Mouse (Mus musculus): Measurements from ENCODE around the gene Shisal2b. TPM values are rescaled to one million over a fixed set of nuclear protein-coding genes. Genes with fewer than 3 reads are reported as not detected.

The Shisal2b gene
- total RNA-seq, 2 experiments from 2014 or later = 0.62 TPM; not detected in 1

DNA sequence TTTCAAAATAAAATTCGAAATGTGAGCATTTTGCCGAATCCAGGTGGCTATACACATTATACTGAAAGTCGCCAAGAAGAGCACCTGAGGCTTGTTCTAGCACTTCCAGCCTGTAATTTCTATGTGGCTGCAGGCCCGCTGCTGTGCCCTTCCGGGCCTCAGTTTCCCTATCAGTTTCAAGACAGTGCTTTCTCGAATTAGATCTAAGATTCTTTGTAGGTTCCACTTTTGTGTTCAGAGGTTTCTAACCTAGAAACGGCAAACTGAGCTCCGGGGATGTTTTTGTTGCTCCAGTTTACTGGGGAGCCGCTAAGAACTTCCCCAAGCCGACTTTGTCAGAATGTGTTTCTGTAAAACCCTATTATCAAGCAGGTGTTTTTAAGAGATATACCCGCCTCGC lies 46.0 kb downstream of the Shisal2b start:
- DNase-seq = peak; percentile 13 to 34
- intact Hi-C loops (cut with DNase I) = loop anchor here (5.0 kb wide), 1 partner anchor 405 kb away; no protein-coding TSS in a partner anchor

DNA sequence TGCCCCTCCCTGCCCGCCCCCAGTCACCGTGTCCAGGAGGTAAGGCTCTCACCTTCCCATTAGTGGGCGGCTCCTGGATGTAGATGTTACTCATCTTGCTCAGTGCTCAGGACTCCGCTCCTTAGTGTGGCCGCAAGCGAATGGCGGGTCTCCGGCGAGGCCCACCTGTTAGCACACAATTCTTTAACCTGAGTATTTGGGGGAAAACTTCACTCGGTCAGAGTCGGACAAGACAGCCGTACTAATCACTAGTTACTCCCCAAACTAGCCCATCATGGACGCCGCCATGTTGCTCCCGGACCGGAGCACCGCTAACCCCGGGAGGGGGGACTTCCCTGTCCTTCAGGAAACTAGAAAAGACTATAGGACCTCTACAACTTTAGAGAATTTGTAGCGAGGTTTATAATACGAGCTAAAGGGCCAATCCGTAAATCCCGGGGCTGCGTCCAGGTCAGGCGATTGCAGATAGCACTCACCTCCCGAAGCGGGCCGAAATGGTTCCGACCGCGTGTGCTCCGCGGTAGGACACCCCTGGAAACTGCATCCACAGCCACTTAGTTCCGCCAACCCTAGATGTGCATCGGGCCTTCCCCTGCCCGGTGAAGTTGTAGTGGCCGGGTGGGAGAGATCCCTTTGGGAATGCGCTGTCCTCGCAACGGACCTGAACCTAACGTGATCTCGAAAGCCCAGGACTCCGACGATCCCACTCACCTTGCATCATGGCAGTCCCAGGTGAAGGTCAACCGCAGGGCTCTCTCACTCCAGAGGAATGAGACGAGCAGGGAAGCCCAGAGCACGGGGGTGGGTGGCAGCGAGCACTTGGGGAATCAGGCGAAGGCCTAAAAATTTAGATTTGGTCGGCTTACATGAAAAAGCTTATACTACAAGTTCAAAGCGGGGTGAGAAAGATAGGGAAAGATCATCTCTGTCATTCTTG lies 46.8 kb downstream of the Shisal2b start, which contains the start of gene Cwc27:
Cwc27 (minus strand) TSS at position 508 of the 937 bp plus-strand sequence.
- intact Hi-C loops (cut with DNase I) = loop anchor here (5.0 kb wide), 1 partner anchor 405 kb away; no protein-coding TSS in a partner anchor
- peak; percentile 89 for DNase-seq

DNA sequence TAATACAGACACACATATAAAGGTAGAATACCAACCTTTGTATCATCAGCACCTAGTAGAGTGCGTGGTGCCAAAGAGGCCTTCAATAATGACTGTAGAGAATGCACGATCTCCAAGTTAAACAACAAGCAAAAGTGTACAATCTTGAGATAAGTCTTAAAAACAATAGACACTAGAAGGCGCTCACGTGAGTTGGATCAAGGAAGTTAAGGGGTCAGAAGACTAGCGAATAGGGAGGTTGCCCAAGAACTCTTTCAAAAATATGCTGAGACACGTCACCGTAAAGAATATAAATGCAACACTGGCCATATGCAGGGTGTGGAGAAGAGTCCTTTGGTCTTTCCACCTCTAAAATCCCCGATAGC lies 47.4 kb downstream of the Shisal2b start:
- DNase-seq = peak in 1 of 2 experiments; percentile 27
- intact Hi-C loops (cut with DNase I) = loop anchor here (5.0 kb wide), 1 partner anchor 406 kb away; no protein-coding TSS in a partner anchor

DNA sequence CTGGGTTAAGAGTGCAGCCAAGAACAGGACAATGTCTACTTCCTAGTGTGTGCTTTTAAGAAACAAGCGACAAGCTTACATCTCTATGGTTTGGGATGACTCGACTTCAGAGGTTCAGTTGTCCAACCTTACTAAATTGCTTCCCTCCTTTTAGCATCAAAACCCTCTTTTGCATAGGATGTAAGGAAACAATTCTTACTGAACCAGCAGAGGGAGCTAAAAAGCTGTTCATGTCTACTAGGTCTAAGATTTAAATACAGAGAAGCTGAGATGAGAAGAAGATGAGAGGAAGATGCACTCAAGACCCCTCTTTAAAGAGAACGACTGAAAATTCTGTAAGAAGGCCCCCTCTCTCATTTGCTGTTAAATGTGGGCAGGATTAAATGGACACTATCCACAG lies 58.0 kb downstream of the Shisal2b start:
- peak; percentile 29 to 44 for DNase-seq
- intact Hi-C loops (cut with DNase I) = loop anchor here (1.0 to 5.0 kb wide), 2 partner anchors 135 to 247 kb away; partner anchors contain the start of gene Rgs7bp

DNA sequence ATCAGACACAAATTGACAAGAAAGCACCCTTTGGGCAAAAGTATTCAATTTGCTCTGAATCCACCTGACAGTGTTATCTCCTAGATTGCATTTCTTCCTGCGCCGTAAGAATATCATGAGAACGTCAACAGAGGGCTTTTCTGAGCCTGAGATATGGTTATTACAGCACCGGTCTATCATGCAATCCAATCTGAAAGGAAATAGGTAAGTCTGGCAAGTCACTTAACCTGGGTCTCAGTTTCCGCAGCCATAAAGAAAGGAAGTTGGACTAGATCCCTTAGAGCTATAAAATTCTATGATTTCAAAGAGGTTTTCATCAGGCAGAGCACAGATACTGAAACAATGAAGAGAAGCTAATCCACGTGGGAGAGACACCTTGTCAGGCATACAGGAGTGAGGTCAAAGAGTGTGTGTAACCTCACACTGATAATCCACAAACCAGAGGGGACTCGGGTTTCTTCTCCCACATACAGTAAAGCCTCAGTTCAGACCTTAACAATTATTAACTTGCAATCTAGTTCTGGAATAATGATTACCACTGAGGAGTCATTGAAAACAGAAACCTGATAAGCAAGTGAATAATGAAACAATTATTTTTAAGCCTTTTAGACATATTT lies 64.0 kb downstream of the Shisal2b start:
- DNase-seq = no peak
- intact Hi-C loops (cut with DNase I) = no loop called here

DNA sequence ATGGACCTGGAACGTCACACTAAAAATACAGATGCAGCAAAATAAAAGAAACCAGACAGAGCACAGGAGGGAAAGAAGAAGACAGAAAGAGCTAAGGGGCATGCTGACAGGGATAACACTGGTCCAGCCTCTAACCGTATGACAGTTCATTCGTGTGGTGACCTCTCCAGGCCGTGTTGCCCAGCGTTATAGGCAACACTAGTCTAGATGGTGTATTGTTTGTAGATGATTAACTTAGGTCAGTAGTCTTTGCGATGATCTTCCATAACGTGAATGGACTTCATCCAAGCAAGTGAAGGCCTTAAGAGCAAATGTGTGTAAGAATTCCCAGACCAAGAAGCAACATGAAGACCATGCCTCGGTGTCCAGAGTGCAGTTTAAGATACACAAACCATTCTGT lies 64.6 kb downstream of the Shisal2b start:
- no peak for DNase-seq
- intact Hi-C loops (cut with DNase I) = no loop called here

Other genes starting within 250 kb of the Shisal2b start
- 10 to 100 TPM; 22.7 to 24.4 TPM for gene Srek1ip1, start 71.4 kb downstream of the Shisal2b start, total RNA-seq (2021)
- 10 to 100 TPM; 17.6 to 19.0 TPM for gene Cwc27, start 46.8 kb downstream of the Shisal2b start, total RNA-seq (2021)
- gene Rgs7bp, start 191.0 kb upstream of the Shisal2b start, total RNA-seq (2021) = 1 to 10 TPM; 4.7 to 5.8 TPM
- gene 4933425L06Rik, start 218.2 kb upstream of the Shisal2b start, total RNA-seq (2021) = not detected

Data from heart, postnatal 10 days (tissue).